Mouse (Mus musculus) midbrain, postnatal 0 days (tissue): ENCODE results near the gene B9d1. TPM values are rescaled to one million over a fixed set of nuclear protein-coding genes. Genes with fewer than 3 reads are reported as not detected.

ENCODE experiments used
- ATAC-seq: fragments of 200-750 bp; cut with Nextera tagmentation; 2 replicates; pipeline ENCODE4 v1.8.0; 2017; ENCODE audit warnings: moderate number of reproducible peaks, mild to moderate bottlenecking, moderate TSS enrichment, moderate library complexity; ENCODE audit not compliant: low FRiP score
- DNase-seq: peaks from one replicate; pipeline ENCODE4 v3.0.0-alpha.2; 2015; ENCODE audit warnings: low spot score
- H3K27ac ChIP-seq: fragments of 300-500 bp; sonication (generic); 2 replicates; pipeline ENCODE4 v1.5.1; 2014; ENCODE audit warnings: low read depth, mild to moderate bottlenecking, low read length, mixed read lengths
- H3K27me3 ChIP-seq: fragments of 300-500 bp; sonication (generic); 2 replicates; pipeline ENCODE4 v1.6.1; 2014; ENCODE audit warnings: low read length, control low read depth, mixed read lengths; ENCODE audit not compliant: insufficient read depth
- H3K36me3 ChIP-seq: fragments of 300-500 bp; sonication (generic); 2 replicates; pipeline ENCODE4 v1.6.1; 2014; ENCODE audit warnings: low read length, control low read depth, mixed read lengths; ENCODE audit not compliant: insufficient read depth
- H3K4me1 ChIP-seq: fragments of 300-500 bp; sonication (generic); 2 replicates; pipeline ENCODE4 v1.6.1; 2014; ENCODE audit warnings: mild to moderate bottlenecking, control low read depth, antibody characterized with exemption, low read length, mixed read lengths; ENCODE audit not compliant: insufficient read depth
- H3K4me2 ChIP-seq: fragments of 300-500 bp; sonication (generic); 2 replicates; pipeline ENCODE4 v1.6.1; 2014; ENCODE audit warnings: low read depth, mild to moderate bottlenecking, low read length, mixed read lengths; ENCODE audit not compliant: poor library complexity, severe bottlenecking
- H3K4me3 ChIP-seq: fragments of 300-500 bp; sonication (generic); 2 replicates; pipeline ENCODE4 v1.5.1; 2014; ENCODE audit warnings: low read depth, mild to moderate bottlenecking, low read length, moderate library complexity
- H3K9ac ChIP-seq: fragments of 300-500 bp; sonication (generic); replicated peaks from 2 replicates; pipeline ENCODE4 v1.6.1; 2014; ENCODE audit warnings: mild to moderate bottlenecking, low read length, moderate library complexity, mixed read lengths; ENCODE audit not compliant: poor library complexity, severe bottlenecking
- H3K9me3 ChIP-seq: fragments of 300-500 bp; sonication (generic); 2 replicates; pipeline ENCODE4 v1.6.1; 2016; ENCODE audit warnings: low read length, control low read depth
- CTCF ChIP-seq: IDR thresholded peaks from 2 replicates; pipeline ENCODE4 v1.5.1; 2016; ENCODE audit warnings: antibody characterized with exemption, mild to moderate bottlenecking
- WGBS: fragments of 180-500 bp; shearing (Covaris S2); extraction: QIAGEN DNeasy Blood & Tissue Kit; methylation state at CpG from one replicate; pipeline ENCODE4 v1.1.7; 2014; 5-methylcytosine and 5-hydroxymethylcytosine counted together
- polyA plus RNA-seq: library from polyadenylated mRNA; unstranded; fragments of >200 nt; fragmentation: Nextera tagmentation; extraction: Ambion mirVana; gene quantifications from 2 replicates; pipeline ENCODE4 v1.2.1, GENCODE M21; 2015
- total RNA-seq: library from RNA; depleted of rRNA; stranded (reverse); fragments of >200 nt; gene quantifications from 2 replicates; pipeline ENCODE4 v1.2.3, GENCODE M21; 2014

B9d1 gene
- total and polyA plus RNA-seq, 2 experiments from 2014 or later = 25.1 to 26.3 TPM

DNA sequence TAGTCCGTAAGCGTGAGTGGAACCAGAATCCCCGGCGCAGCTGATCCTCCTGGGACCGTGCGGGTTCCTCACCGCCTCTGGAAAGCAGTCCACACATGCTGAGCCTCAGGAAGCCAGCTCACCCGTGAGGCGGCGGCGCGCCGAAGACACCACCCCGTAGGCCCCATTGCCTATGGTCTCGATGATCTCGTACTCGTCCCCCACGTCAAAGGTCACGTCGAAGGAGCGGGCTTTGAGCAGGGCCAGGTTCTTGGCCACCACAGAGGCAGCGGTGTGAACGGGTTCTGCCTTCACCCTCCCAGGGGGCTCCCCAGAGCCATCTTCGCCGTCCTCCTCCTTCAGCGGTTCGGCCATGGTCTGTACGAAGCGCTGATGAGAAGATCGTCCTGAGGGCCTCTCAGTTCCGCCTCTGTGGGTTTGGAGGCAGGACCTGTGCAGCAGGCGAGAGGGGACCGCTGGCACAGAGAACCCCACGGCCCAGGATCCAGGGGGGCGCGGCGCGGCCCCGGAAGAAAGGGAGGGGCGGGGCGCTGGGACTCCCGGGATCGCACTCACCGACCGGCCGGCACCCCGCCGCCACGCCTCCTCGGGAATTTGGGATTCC, 11.3 kb upstream of the B9d1 start:
- under 1% methylated on average over 44 of the region's 50 CpGs for WGBS
- H3K27ac ChIP-seq = peak overlapping the region; percentile 87
- TF ChIP-seq CTCF = no peak
- H3K27me3 ChIP-seq = no peaks in the 10 kb centered on the region
- ATAC-seq = peak; percentile 53
- no peaks in the 10 kb centered on the region for H3K9me3 ChIP-seq
- DNase-seq = peak; percentile 24
- H3K36me3 ChIP-seq = peaks cover 28% of the 10 kb centered on the region
- H3K4me2 ChIP-seq = peak overlapping the region; percentile 73
- H3K9ac ChIP-seq = peak overlapping the region; percentile 89
- H3K4me3 ChIP-seq = peak overlapping the region; percentile 81
- peaks cover 12% of the 10 kb centered on the region; the same call in 1 of the 2 replicates for H3K4me1 ChIP-seq

DNA sequence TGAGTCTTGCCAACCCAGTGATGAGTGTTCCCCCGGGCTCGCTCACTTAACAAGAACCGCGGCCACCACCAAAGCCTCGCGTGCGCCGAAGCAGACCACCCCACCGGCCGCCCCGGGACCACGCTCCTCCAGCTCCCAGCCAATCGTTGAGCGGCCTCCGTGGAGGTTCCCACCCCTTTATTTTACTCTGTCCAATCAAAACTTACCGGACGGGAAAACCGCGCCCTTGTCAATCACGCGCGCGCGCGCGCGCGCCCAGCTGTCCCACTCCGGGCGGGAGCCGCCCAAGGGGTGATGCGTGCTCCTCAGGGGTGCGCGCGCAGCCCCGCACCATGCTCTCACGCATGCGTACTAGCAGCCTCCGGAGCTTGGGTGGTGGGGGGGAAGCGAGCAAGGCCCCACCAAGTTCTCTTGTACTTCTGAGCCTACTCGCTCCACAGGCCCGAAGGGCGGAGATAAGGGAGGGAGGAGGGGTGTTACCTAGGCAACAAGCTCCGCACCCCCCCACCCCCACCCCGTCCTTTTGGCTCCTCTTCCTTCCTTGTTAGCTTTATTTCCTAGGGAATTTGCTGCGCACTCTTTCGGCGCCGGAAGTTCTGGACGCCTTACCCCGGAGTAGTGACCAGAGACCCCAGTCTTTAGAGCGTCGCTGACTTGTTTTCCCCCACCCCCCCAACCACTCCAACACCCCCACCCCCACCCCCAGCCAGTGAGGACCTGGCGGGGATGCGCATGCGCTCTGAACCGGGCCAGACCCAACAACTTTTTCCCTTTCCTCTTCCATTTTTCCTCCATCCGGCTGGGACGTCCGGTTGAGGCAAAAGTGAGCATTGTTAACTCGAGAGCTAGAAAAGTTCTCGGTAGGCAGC, 10.6 kb upstream of the B9d1 start, which contains the start of gene Mapk7:
Gene Mapk7 (minus strand): TSS at position 278 of the 869 bp plus-strand sequence.
- peak within 1 kb of the TSS; percentile 73 for H3K4me2 ChIP-seq
- H3K4me1 ChIP-seq = peaks cover 12% of the 10 kb centered on the region; the same call in 1 of the 2 replicates
- peak within 1 kb of the TSS; percentile 89 for H3K9ac ChIP-seq
- 1% methylated on average over 57 of the region's 62 CpGs for WGBS
- H3K27me3 ChIP-seq = no peaks in the 10 kb centered on the region
- TF ChIP-seq CTCF = no peak
- peaks cover 22% of the 10 kb centered on the region for H3K36me3 ChIP-seq
- no peaks in the 10 kb centered on the region for H3K9me3 ChIP-seq
- peak; percentile 98 for ATAC-seq
- H3K27ac ChIP-seq = peak within 1 kb of the TSS; percentile 87
- H3K4me3 ChIP-seq = peak within 1 kb of the TSS; percentile 81
- DNase-seq = peak; percentile 99

DNA sequence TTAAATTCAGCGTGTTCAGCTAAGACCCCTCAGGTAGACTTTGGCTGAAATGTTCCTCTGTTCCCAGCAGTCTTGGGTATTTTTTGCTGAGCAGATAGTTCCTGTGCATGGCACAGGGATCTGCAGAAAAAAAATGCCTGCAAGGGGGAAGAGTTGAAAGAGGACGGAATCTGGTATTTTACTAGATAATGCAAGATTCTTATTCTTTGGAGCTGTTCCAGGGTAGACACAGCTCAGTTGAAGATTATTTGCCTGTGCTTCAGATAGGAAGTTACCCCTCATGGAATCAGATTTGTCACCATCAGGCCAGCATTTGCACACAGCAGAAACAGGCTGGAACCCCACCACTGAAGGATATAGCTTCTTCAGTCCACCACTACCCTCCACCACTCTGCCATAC, 9.4 kb upstream of the B9d1 start:
- WGBS = 91% methylated on average over 2 of the region's 2 CpGs

DNA sequence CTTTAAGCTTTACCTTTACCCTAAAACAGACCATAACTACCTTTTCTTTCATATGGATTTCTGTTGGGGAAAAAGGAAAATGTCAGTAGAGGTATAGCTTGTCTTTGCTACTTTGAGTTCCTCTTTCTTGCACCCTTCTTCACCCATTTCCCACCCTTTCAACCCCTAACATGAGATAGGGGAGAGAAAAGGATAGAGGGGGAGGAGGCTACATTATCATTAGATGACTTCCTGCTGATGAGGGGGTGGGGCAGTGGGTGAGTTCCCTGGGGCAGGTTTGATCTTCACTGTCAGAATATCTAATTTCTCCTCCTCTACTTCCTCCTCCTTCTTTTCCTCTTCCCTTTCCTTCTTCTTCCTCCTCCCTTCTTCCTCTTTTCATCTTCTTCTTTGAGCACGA, 7.5 kb upstream of the B9d1 start:
- no peaks in the 10 kb centered on the region for H3K36me3 ChIP-seq
- 82% methylated on average over 1 of the region's 1 CpGs for WGBS
- no peak overlapping the region for H3K27ac ChIP-seq
- no peak for TF ChIP-seq CTCF
- H3K4me1 ChIP-seq = peaks cover 7% of the 10 kb centered on the region; the same call in 1 of the 2 replicates
- H3K9ac ChIP-seq = no peak overlapping the region
- H3K4me3 ChIP-seq = no peak overlapping the region
- no peaks in the 10 kb centered on the region for H3K9me3 ChIP-seq
- no peak for ATAC-seq
- no peaks in the 10 kb centered on the region for H3K27me3 ChIP-seq
- H3K4me2 ChIP-seq = no peak overlapping the region
- DNase-seq = no peak

More for the DNA sequence above, 9.4 kb upstream of the B9d1 start:
- ATAC-seq = no peak
- Histone ChIP-seq H3K4me1 (peaks cover 8% of the 10 kb centered on the region; the same call in 1 of the 2 replicates), H3K27me3 (no peaks in the 10 kb centered on the region), H3K4me3 (no peak overlapping the region), H3K4me2 (no peak overlapping the region), H3K27ac (no peak overlapping the region), H3K9ac (no peak overlapping the region), H3K36me3 (peaks cover 11% of the 10 kb centered on the region), H3K9me3 (no peaks in the 10 kb centered on the region)
- DNase-seq = no peak
- TF ChIP-seq CTCF = no peak

DNA sequence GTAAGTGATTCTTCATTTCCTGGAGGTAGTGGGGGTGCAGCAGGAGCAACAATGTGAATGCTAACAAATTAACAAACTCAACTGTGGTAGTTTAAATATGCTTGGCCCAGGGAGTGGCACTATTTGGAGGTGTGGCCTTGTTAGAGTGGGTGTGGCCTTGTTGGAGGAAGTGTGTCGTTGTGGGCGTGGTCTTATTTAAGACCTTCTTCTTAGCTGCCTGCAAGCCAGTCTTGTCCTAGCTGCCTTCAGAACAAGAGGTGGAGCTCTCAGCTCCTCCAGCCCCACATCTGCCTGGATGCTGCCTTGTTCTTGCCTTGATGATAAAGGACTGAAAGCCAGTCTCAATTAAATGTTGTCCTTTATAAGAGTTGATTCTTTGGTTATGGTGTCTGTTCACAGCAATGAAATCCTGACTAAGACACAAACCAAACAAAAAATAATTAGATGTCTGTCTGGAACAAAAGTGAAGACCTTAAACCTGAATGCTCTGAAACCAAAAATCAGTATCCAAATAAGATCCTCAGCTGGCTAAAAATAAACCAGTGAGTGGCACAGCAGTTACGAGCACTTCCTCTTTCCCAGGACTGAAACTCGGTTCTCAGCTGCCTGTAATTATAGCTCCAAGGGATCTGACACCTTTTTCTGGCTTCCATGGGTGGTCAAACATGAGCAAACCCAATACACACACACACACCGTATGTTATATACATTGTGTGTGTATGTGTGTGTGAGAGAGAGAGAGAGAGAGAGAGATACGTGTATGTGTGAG, 6.0 kb upstream of the B9d1 start:
- ATAC-seq (no peak), DNase-seq (no peak)
- H3K36me3 ChIP-seq = no peaks in the 10 kb centered on the region
- no peak overlapping the region for H3K4me3 ChIP-seq
- WGBS = 81% methylated on average over 6 of the region's 6 CpGs
- H3K9me3 ChIP-seq = no peaks in the 10 kb centered on the region
- H3K27ac ChIP-seq = no peak overlapping the region
- H3K27me3 ChIP-seq = no peaks in the 10 kb centered on the region
- H3K4me1 ChIP-seq = no peaks in the 10 kb centered on the region; the same call in 1 of the 2 replicates
- no peak overlapping the region for H3K4me2 ChIP-seq
- TF ChIP-seq CTCF = no peak
- no peak overlapping the region for H3K9ac ChIP-seq
